Mouse (Mus musculus) neural tube, embryonic 13.5 days (tissue): ENCODE measurements around the gene Ccz1. TPM values are rescaled to one million over a fixed set of nuclear protein-coding genes. Genes with fewer than 3 reads are reported as not detected.
"Not testable (repeated sequence)": the region's sequence is repeated elsewhere in the genome, so short reads cannot be mapped to it uniquely, and the experiment has no call there.

Experiments used
- ATAC-seq: fragments of 200-750 bp; cut with Nextera tagmentation; 2 replicates; pipeline ENCODE4 v1.8.0; 2017; ENCODE audit warnings: low read depth, mild to moderate bottlenecking, moderate TSS enrichment, moderate library complexity
- H3K27ac ChIP-seq: fragments of 300-500 bp; sonication (generic); replicated peaks from 2 replicates; pipeline ENCODE4 v1.5.1; 2015; ENCODE audit warnings: moderate library complexity, mild to moderate bottlenecking, inconsistent platforms
- H3K27me3 ChIP-seq: fragments of 300-500 bp; sonication (generic); 2 replicates; pipeline ENCODE4 v1.6.1; 2015; ENCODE audit warnings: mild to moderate bottlenecking, inconsistent platforms
- H3K36me3 ChIP-seq: fragments of 300-500 bp; sonication (generic); 2 replicates; pipeline ENCODE4 v1.6.1; 2015; ENCODE audit warnings: mild to moderate bottlenecking, inconsistent platforms
- H3K4me1 ChIP-seq: fragments of 300-500 bp; sonication (generic); replicated peaks from 2 replicates; pipeline ENCODE4 v1.6.1; 2015; ENCODE audit warnings: inconsistent platforms
- H3K4me2 ChIP-seq: fragments of 300-500 bp; sonication (generic); 2 replicates; pipeline ENCODE4 v1.6.1; 2015; ENCODE audit warnings: inconsistent platforms, mild to moderate bottlenecking, moderate library complexity
- H3K4me3 ChIP-seq: fragments of 300-500 bp; sonication (generic); 2 replicates; pipeline ENCODE4 v1.5.1; 2015; ENCODE audit warnings: mild to moderate bottlenecking, inconsistent platforms
- H3K9ac ChIP-seq: fragments of 300-500 bp; sonication (generic); 2 replicates; pipeline ENCODE4 v1.6.1; 2015; ENCODE audit warnings: moderate library complexity, mild to moderate bottlenecking, inconsistent platforms
- H3K9me3 ChIP-seq: fragments of 300-500 bp; sonication (generic); 2 replicates; pipeline ENCODE4 v1.6.1; 2016; ENCODE audit warnings: inconsistent platforms
- whole genome bisulfite sequencing: fragments of 180-500 bp; shearing (Covaris S2); methylation state at CpG from one replicate; pipeline ENCODE4 v1.1.7; 2015; 5-methylcytosine and 5-hydroxymethylcytosine counted together
- polyA plus RNA-seq: library from polyadenylated mRNA; unstranded; fragments of >200 nt; fragmentation: Nextera tagmentation; extraction: Ambion mirVana; gene quantifications from 2 replicates; pipeline ENCODE4 v1.2.1, GENCODE M21; 2015

Gene Ccz1
- polyA plus RNA-seq, 1 experiment from 2014 or later: 88.9 TPM

DNA sequence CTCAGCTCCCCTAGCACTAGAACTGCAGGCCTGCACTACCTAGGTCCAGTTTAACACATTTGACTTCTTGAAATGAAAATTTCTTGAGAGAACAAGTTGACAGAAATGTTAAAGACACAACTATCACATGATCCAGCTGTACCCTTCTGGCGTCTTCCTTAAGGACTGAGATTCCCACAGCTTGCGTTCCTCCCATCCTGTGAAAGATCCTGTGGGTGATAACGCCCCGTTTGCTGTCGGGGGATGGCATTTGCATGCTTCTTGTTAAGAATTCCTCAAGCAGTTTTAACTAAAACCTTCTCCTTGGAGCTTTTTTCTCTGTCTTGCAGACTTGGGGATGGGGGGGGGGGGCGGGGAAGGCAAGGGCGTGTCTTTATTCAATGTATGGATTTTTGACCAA lies 19.9 kb upstream of the Ccz1 start:
- WGBS: 90% methylated on average over 7 of the region's 7 CpGs
- Histone ChIP-seq H3K27ac (no peak overlapping the region), H3K27me3 (no peaks in the 10 kb centered on the region), H3K4me3 (no peak overlapping the region), H3K4me1 (no peaks in the 10 kb centered on the region), H3K9me3 (no peaks in the 10 kb centered on the region), H3K36me3 (no peaks in the 10 kb centered on the region), H3K9ac (no peak overlapping the region), H3K4me2 (no peak overlapping the region)
- no peak for ATAC-seq

- WGBS: 92% methylated on average over 7 of the region's 7 CpGs
- no peak for ATAC-seq
Observed at GRCm38 (mm10) chr5:144032491-144032890, 17.8 kb upstream of the Ccz1 start.

DNA sequence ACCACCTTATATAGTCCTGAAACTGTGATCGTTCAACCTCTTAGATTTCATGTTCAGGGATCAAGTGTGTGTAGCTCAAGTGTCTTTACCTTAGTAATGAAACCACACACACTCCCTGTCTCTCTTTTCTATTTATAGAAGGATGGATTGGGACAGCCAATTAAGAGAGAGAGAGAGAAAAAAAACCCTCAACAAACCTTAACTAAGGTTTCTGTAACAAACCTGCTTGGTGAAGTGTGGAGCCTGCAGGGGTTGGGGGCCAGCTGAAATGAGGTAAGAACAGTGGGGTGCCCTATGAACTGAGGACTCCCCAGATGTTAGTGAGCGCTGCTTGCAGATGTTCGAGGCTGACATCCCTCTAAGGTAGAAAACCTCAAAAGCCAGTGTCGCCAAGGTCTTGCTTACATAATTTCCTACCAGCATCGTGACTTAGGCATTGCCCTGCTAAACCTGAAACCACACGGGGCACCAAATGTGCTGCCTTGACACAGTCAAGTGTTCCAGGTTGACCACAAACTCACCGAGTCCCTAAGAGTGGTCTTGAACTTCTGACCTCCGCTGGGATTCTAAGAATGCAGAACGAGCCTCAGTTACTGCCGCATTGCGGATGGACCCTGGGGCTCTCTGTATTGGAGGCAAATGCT lies 12.1 kb upstream of the Ccz1 start, which contains the start of gene Ocm:
Gene Ocm (minus strand): TSS at position 51 of the 644 bp plus-strand sequence.
- H3K4me3 ChIP-seq: no peak within 1 kb of the TSS
- H3K4me1 ChIP-seq: no peaks in the 10 kb centered on the region
- no peaks in the 10 kb centered on the region for H3K36me3 ChIP-seq
- H3K27ac ChIP-seq: no peak within 1 kb of the TSS
- no peak for ATAC-seq
- no peaks in the 10 kb centered on the region for H3K9me3 ChIP-seq
- H3K4me2 ChIP-seq: no peak within 1 kb of the TSS
- H3K27me3 ChIP-seq: no peaks in the 10 kb centered on the region
- WGBS: 73% methylated on average over 11 of the region's 11 CpGs
- no peak within 1 kb of the TSS for H3K9ac ChIP-seq

More at GRCm38 (mm10) chr5:144032491-144032890, 17.8 kb upstream of the Ccz1 start:
- no peaks in the 10 kb centered on the region for H3K27me3 ChIP-seq
- no peaks in the 10 kb centered on the region for H3K4me1 ChIP-seq
- no peak overlapping the region for H3K4me3 ChIP-seq
- H3K4me2 ChIP-seq: no peak overlapping the region
- H3K36me3 ChIP-seq: no peaks in the 10 kb centered on the region
- no peak overlapping the region for H3K9ac ChIP-seq
- no peaks in the 10 kb centered on the region for H3K9me3 ChIP-seq
- no peak overlapping the region for H3K27ac ChIP-seq

GRCm38 (mm10) chr5:144015845-144016244 lies 1.2 kb upstream of the Ccz1 start:
- Histone ChIP-seq H3K36me3 (peaks cover 19% of the 10 kb centered on the region), H3K27ac (no peak overlapping the region), H3K9ac (no peak overlapping the region), H3K4me3 (0 out of 2 replicates have a peak overlapping the region, but pooled peaks have one; percentile 94), H3K9me3 (peaks cover 3% of the 10 kb centered on the region; the same call in 1 of the 2 replicates), H3K4me2 (peak overlapping the region; percentile 60; the same call in 1 of the 2 replicates), H3K4me1 (peaks cover 18% of the 10 kb centered on the region), H3K27me3 (no peaks in the 10 kb centered on the region)
- ATAC-seq: no peak
- 92% methylated on average over 9 of the region's 9 CpGs for WGBS

DNA sequence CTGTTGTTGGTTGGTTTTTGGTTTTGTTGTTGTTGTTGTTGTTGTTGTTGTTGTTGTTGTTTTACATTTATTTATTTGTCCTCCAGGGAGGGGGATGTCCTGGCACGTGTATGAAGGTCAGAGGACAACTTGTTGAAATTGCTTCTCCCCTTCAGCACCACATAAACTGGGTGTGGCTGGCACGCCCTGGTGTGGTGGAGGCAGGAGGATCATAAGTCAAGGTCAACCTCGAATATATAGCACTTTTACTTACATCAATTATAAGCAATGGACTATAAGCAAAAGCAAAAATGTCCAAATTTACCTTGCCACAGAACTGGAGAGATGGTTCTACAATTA lies 604 bp upstream of the Ccz1 start:
- Histone ChIP-seq H3K36me3 (peaks cover 24% of the 10 kb centered on the region), H3K4me3 (peak overlapping the region; percentile 94), H3K27ac (no peak overlapping the region), H3K9me3 (peaks cover 3% of the 10 kb centered on the region; the same call in 1 of the 2 replicates), H3K27me3 (no peaks in the 10 kb centered on the region), H3K9ac (no peak overlapping the region), H3K4me1 (peaks cover 18% of the 10 kb centered on the region), H3K4me2 (peak overlapping the region; percentile 60)
- 73% methylated on average over 3 of the region's 3 CpGs for WGBS
- peak; percentile 45; the same call in 1 of the 2 replicates for ATAC-seq

DNA sequence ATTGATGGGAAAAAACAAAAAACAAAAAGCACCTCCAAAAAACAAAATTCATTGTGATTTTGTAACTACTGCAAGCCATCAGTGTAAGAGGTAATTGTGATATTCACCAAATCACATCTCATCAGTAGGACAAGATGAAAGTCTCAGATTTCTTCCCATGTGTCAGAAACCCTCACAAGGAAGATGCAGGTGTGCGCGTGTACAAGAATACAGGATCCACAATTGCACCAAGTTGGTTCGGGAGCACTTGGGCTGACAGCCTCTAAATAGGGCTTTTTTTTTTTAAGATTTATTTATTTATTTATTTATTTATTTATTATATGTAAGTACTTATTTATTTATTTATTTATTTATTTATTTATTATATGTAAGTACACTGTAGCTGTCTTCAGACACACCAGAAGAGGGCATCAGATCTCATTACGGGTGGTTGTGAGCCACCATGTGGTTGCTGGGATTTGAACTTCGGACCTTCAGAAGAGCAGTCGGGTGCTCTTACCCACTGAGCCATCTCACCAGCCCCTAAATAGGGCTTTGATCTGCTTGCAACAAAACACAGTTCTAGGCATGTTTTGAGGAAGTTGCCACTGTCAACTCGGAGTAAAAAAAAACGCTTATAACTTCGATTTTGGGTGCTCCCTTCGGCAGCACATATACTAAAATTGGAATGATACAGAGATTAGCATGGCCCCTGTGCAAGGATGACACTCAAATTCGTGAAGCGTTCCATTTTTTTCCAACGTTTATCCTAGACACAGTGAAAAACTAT lies 1.1 kb downstream of the Ccz1 start:
- H3K4me1 ChIP-seq: peaks cover 18% of the 10 kb centered on the region
- 66% methylated on average over 13 of the region's 13 CpGs for WGBS
- peak overlapping the region; percentile 60 for H3K4me2 ChIP-seq
- H3K36me3 ChIP-seq: peaks cover 40% of the 10 kb centered on the region
- H3K9ac ChIP-seq: peak overlapping the region; percentile 85
- not testable (repeated sequence) for H3K9me3 ChIP-seq, H3K27me3 ChIP-seq, H3K27ac ChIP-seq, ATAC-seq
- H3K4me3 ChIP-seq: peak overlapping the region; percentile 94

DNA sequence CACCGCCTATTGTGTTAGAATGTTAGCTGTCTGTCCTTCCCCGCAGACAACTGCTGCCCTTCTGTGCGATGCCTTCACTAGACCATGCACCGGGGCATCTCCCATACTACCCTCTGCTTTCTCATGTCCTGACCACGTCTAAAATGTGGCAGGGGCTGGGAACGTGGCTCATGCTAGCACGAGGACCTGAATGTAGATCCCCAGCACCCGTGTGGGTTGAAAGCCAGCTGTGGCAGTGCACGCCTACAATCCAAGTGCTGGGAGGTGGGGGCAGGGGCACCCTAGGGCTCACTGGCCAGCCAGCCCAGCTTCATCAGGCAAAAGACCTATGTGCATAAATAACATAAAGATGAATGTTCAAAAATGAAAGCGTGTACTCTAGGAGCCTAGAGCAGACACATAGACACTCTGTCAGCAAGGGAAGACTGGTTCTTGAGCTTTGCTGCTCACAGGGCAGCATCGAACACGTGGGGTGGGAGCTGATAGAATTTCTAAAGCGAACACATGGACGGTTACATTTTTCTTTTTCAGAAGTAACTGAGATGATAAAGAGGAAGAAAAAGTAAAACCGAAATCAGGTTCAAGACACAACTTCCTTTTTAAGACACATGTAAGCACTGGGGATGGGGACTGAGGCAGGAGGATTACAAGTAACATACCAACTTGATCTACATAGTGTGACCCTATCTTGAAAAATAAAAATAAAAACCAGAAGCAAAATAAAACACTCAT lies 12.1 kb downstream of the Ccz1 start:
- Histone ChIP-seq H3K4me1 (no peaks in the 10 kb centered on the region), H3K27ac (no peak overlapping the region), H3K27me3 (no peaks in the 10 kb centered on the region), H3K36me3 (peaks cover 93% of the 10 kb centered on the region), H3K9ac (no peak overlapping the region), H3K4me2 (no peak overlapping the region), H3K4me3 (no peak overlapping the region), H3K9me3 (no peaks in the 10 kb centered on the region)
- ATAC-seq: no peak
- 93% methylated on average over 15 of the region's 15 CpGs for WGBS

GRCm38 (mm10) chr5:143999409-143999808 lies 15.3 kb downstream of the Ccz1 start:
- no peak overlapping the region for H3K4me3 ChIP-seq
- no peak for ATAC-seq
- no peaks in the 10 kb centered on the region for H3K4me1 ChIP-seq
- no peaks in the 10 kb centered on the region for H3K27me3 ChIP-seq
- H3K9ac ChIP-seq: no peak overlapping the region
- H3K4me2 ChIP-seq: no peak overlapping the region
- WGBS: 86% methylated on average over 1 of the region's 1 CpGs
- no peaks in the 10 kb centered on the region for H3K9me3 ChIP-seq
- peaks cover 99% of the 10 kb centered on the region for H3K36me3 ChIP-seq
- no peak overlapping the region for H3K27ac ChIP-seq

GRCm38 (mm10) chr5:143994632-143995365 lies 19.9 kb downstream of the Ccz1 start:
- Histone ChIP-seq H3K27ac (no peak overlapping the region), H3K9me3 (no peaks in the 10 kb centered on the region), H3K4me1 (peaks cover 4% of the 10 kb centered on the region; the same call in 1 of the 2 replicates), H3K36me3 (peaks cover 100% of the 10 kb centered on the region), H3K9ac (no peak overlapping the region), H3K27me3 (no peaks in the 10 kb centered on the region), H3K4me2 (no peak overlapping the region), H3K4me3 (no peak overlapping the region)
- 69% methylated on average over 11 of the region's 11 CpGs for WGBS
- ATAC-seq: no peak

GRCm38 (mm10) chr5:143993849-143994248 lies 20.8 kb downstream of the Ccz1 start:
- 96% methylated on average over 5 of the region's 5 CpGs for WGBS
- no peak for ATAC-seq
- no peaks in the 10 kb centered on the region for H3K27me3 ChIP-seq

GRCm38 (mm10) chr5:143993260-143993659 lies 21.4 kb downstream of the Ccz1 start:
- ATAC-seq: no peak
- 89% methylated on average over 8 of the region's 8 CpGs for WGBS

More at GRCm38 (mm10) chr5:143993849-143994248, 20.8 kb downstream of the Ccz1 start:
- Histone ChIP-seq H3K36me3 (peaks cover 100% of the 10 kb centered on the region), H3K9me3 (no peaks in the 10 kb centered on the region), H3K9ac (no peak overlapping the region), H3K4me3 (no peak overlapping the region), H3K27ac (no peak overlapping the region), H3K4me1 (peaks cover 9% of the 10 kb centered on the region; the same call in 1 of the 2 replicates), H3K4me2 (no peak overlapping the region)

More at GRCm38 (mm10) chr5:143993260-143993659, 21.4 kb downstream of the Ccz1 start:
- Histone ChIP-seq H3K4me3 (no peak overlapping the region), H3K9me3 (no peaks in the 10 kb centered on the region), H3K4me1 (peaks cover 9% of the 10 kb centered on the region; the same call in 1 of the 2 replicates), H3K27me3 (no peaks in the 10 kb centered on the region), H3K4me2 (no peak overlapping the region), H3K9ac (no peak overlapping the region), H3K27ac (no peak overlapping the region), H3K36me3 (peaks cover 100% of the 10 kb centered on the region)
